Mouse (Mus musculus) retina, postnatal 7 days (tissue): ENCODE data around the gene Ebp.
A peak's percentile ranks its signal among the peaks of the same experiment; 100 is the strongest.

Experiments used
- DNase-seq: peaks from one replicate; pipeline ENCODE4 v3.0.0-alpha.2; 2012; ENCODE audit warnings: low read depth, low spot score

Gene Ebp

GRCm38 (mm10) chrX:8193419-8193723 lies at the start of gene Ebp:
Gene Ebp, minus strand, starts transcription at chrX:8193512.
- DNase-seq, result no peak

- no peak for DNase-seq
These were observed 45.6 kb upstream of the Ebp start for GRCm38 (mm10) chrX:8238804-8239395.

- DNase-seq, result no peak
These were observed 43.4 kb upstream of the Ebp start for GRCm38 (mm10) chrX:8236704-8237103.

GRCm38 (mm10) chrX:8233602-8234001 lies 40.3 kb upstream of the Ebp start:
- DNase-seq, result no peak

DNA sequence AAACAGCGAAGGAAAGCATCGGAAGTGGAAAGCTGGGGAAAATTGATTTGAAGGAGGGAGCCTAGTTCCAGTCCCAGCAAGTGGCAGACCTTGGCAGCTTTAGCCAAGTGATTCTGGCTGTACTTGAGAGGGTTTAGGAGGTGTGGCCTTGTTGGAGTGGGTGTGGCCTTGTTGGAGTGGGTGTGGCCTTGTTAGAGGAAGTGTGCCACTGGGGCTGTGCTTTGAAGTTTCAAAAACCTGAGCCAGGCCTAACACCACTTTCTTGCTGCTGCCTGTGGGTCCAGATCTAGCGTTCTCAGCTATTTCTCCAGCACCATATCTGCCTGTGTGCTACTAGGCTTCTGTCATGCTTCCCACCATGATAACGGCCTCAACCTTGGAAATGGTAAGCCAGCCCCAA lies 37.0 kb upstream of the Ebp start:
- DNase-seq, result no peak

- no peak for DNase-seq
These were observed 30.2 kb upstream of the Ebp start for GRCm38 (mm10) chrX:8223473-8223872.

GRCm38 (mm10) chrX:8222678-8223421 lies 29.5 kb upstream of the Ebp start:
- DNase-seq, result no peak

- no peak for DNase-seq
These were observed 29.0 kb upstream of the Ebp start for GRCm38 (mm10) chrX:8222296-8222677.

GRCm38 (mm10) chrX:8219651-8220050 lies 26.3 kb upstream of the Ebp start:
- no peak for DNase-seq

DNA sequence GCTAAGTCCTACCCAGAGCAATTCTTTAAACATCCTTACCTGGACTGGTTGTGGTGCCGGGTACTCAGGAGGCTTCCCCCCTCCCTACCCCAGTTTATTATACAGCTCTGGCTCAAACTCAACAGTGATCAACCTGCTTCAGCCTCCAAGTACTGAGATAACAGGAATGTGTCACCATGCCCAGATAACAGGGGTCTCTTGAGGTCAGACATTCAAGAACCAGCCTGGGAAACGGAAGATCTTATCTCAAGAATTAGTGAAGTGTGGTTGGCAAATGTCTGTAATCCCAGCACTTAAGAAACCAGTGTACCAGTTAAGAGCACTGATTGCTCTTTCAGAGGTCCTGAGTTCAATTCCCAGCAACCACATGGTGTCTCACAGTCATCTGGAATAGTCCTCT lies 24.8 kb upstream of the Ebp start:
- DNase-seq, result no peak

DNA sequence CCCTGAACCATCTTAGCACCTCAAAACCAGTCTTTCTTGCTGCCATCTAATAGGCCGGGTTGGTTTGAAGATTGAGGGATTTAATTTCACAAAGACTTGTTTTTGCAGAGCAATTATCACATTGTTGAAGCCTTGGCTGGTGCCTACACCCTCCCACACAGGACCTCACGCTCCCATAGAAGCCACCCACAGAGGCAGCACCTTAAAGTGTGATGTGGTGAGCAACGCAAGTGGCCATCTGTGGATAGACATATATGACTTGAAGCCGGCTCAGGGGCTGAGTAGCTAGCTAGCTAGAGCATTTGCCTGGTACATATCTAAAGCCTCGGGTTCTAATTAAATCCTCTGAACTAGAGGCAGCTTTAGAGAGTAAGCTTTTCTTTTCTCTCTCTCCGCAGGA lies 24.1 kb upstream of the Ebp start:
- DNase-seq, result no peak

DNA sequence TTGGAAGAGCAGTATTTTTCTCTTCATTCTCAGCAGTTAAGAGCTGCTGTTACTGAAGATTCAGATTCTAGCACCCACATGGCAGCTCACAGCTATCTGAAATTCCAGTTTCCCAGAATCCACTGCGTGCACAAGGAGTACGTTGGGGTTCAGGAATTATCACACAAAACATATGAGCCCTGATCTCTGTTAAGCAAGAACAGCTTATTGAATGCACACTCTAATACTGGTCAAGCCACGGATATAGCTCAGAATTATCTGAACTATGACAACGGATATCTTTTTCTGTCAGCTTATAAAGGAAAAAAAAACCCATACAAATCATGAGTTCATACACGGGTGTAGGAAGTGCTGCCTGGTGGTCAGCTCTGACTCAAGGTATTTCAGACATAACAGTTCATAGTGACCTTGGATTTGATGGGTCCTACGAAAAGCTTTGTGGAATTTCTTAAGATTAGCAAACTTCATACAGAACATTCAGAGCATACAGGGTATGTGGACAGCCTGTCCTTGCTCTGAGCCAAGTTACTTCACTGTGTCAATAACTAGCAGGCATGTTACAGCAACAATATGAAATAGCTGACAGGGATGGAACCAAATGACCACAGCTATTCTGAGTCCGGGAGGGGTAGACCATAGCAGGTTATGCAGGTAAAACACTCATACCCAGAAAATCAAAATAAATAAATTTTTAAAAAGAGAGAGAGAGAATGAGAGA lies 18.3 kb upstream of the Ebp start:
- DNase-seq, result no peak

DNA sequence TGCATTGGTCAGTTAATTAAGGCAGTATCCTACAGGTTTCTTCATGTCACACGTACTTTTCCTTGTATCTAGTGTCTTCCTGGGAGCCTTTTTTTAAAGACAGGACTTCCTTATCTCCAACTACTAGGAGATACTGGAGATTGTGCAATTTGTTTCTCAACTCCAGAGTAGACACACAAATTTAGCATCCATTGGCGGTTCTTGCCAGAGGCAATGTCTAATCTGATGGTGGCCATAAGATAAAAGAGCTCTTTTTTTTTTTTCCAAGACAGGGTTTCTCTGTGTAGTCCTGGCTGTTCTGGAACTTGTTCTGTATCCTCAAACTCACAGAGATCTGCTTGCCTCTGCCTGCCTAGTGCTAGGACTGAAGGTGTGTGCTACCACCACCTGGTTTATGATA lies 16.4 kb upstream of the Ebp start:
- DNase-seq, result no peak

DNA sequence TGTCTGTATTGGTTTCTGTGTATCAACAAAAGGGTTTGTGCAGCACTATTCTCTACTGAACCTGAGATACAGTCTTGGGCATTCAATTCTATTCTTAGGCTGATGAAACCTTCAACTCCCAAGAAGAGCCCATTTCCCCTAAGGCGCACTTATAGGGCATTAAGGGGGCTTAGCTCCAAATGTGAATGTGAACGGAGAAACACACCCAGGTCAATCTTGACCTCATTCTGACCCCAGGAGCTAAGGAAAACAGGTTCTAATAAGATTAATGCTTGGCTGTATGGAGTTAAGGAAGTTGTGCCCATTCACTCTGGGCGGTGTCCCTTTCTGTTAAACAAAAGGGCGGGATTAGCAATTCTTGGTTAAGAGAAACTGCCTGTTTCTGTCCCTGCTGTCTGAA lies 13.9 kb upstream of the Ebp start:
- no peak for DNase-seq

DNA sequence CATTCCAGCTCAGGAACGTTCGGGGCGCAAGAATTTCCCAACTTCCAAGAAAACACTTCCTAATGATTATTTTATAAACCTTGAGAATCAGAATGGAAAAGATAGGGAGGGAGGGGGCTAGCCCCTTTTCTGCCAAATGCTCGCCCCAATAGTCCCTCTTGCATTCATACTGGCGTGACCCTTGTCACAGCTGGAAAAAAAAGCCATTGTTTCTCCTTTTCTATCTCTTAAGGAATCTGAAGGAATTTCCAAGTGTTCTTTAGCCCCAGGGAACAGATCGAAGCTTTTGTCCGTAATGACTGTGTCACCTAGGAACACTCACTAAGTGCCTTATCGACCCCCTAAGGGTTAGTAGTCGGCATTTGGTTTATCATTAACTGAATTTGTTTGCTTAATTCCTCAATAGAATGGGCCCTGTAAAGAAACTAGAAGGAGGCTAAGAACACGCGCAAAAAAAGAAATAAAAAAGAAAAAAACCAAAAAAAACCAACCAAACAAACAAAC lies 13.4 kb upstream of the Ebp start:
- no peak for DNase-seq

DNA sequence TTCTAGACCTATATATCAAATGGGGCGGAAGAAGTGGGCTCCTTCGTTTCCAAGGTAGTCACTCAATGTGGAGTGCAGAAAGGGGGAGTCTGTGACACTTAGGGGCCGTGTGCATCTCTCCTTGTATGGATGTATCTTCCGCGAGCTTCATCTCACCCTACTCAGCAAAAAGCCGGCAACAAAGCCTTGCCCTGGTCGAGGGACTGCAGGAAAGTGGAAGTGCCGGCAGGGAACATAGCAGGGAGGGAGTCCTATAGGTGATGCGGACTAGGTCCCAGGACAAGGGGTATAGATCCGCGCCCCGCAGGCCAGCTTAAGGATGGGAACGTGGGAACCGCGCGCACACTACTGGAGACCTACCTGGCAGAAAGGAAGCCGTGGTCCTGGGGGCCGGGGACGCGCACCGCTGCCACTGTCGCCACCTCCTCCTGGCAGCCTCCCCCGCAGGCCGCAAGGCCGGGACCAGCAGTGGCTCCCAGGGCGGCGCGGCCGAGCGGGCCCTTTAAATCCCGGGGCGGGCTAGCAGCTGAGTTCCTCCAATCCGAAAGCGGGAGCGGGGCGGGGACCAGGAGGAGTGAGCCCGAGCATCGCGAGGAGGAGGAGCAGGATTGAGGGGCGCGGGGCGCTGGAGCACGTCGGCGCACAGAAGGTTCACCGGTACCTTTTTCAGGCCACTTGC lies 12.8 kb upstream of the Ebp start, which contains the start of gene Porcn:
Gene Porcn, minus strand, starts transcription at position 511 of the 679 bp plus-strand sequence.
- DNase-seq, result peak; percentile 53

- no peak for DNase-seq
These were observed 12.2 kb upstream of the Ebp start for GRCm38 (mm10) chrX:8205551-8205950.

DNA sequence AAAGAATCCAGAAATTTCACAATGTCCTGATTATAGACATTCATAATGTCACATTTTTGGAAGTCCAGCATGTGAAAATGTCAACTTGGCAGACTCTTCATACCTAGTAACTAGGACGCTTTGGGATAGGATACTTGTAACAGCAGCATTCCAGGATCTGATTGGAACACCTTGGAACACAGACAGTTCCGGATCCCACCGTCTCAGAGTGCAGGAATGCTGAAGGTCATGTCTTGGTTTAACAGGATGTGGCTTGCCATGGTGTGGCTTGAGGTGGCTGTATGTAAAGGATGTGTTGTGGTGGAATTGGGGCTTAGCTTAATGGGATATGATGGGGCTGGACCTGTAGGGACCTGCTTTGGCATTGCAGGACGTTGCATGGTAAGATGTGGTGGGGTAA lies 11.8 kb upstream of the Ebp start:
- DNase-seq, result no peak

DNA sequence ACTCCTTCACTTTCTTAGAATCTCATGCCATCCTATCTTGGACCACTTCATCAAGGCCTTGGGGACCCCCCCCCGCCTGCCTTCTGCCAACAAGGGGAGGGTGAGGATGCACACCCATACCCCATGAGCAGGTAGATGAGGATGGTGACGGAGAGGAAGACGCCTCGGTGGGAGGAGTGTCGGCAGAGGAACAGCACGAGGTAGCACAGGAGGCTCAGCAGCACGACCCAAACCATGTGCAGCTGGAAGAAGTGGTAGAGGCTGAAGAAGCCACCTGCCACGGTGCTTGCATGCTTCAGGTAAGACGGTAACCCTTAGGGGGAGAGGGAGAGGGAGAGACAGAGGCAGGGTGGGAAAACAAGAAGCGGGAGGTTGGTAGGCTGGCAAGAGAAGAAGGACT lies 10.8 kb upstream of the Ebp start:
- no peak for DNase-seq

GRCm38 (mm10) chrX:8203105-8203504 lies 9.8 kb upstream of the Ebp start:
- no peak for DNase-seq

DNA sequence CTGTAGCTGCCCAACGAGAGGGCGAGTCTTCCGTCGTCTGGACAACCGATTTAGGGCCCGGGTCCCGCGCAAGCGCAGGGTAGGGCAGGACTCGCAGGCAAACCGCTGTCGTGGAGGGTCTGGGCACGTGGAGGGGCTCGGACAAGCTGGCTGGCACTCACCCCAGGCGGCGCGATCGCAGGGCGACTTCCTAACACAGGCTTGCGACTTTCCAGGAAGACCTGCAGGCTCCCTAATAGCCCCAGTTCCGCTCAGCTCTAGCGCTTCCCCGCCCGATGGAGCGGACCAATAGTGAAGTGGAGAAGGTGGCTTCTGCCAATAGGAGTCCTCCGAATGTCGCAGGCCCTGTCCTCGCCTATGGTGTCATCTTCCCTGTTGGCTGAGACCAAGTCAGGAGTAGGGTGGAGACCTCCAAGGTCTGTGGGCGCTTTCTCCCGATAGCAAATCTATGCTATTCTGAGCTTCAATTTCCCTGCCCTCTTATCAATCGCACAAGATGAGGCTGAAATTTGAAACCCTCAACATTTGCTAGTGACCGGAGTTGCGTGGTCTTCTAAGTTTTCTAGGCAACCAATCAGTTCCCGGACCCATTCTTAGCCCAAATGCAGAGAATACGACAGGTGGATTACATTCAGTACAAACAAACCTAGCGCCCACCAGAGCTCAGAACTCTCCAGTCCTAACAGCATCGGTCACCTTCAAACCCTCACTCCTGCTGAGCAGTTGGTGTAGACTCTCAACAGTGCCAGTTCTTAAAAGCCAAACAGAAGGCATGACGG lies 483 bp downstream of the Ebp start:
- DNase-seq, result peak; percentile 63
